Mouse (Mus musculus): ENCODE results near the gene Sycp2. TPM values are rescaled to one million over a fixed set of nuclear protein-coding genes. Genes with fewer than 3 reads are reported as not detected.

Gene Sycp2
- polyA plus RNA-seq, 1 experiment from 2014 or later = 0.75 TPM

Other genes starting within 250 kb of the Sycp2 start
- 4.3 and 6.3 TPM in 2 replicates for gene Ppp1r3d, start 6.8 kb upstream of the Sycp2 start, polyA plus RNA-seq (2014; fragmentation: Nextera tagmentation; extraction: Ambion mirVana)
- gene Fam217b, start 6.8 kb upstream of the Sycp2 start, polyA plus RNA-seq (2014; fragmentation: Nextera tagmentation; extraction: Ambion mirVana) = 14.3 and 14.8 TPM in 2 replicates
- 0.07 TPM in 1 of 2 replicates, not detected in the other for gene Cdh26, start 22.8 kb upstream of the Sycp2 start, polyA plus RNA-seq (2014; fragmentation: Nextera tagmentation; extraction: Ambion mirVana)